Mouse (Mus musculus) CD4-positive, CD25-positive, alpha-beta regulatory T cell (primary cell): Measurements from ENCODE around the gene Slc13a2. TPM values are rescaled to one million over a fixed set of nuclear protein-coding genes. Genes with fewer than 3 reads are reported as not detected.

Experiments used
- polyA plus RNA-seq: library from polyadenylated mRNA; unstranded; fragments of 100-300 nt; shearing (Covaris generic); gene quantifications from one replicate; pipeline ENCODE4 v1.2.1, GENCODE M21; 2017

The Slc13a2 gene
- not detected for polyA plus RNA-seq

GRCm38 (mm10) chr11:78422055-78422819 is at the start of gene Slc13a2:
Gene Slc13a2, minus strand, starts transcription at chr11:78422217.

DNA sequence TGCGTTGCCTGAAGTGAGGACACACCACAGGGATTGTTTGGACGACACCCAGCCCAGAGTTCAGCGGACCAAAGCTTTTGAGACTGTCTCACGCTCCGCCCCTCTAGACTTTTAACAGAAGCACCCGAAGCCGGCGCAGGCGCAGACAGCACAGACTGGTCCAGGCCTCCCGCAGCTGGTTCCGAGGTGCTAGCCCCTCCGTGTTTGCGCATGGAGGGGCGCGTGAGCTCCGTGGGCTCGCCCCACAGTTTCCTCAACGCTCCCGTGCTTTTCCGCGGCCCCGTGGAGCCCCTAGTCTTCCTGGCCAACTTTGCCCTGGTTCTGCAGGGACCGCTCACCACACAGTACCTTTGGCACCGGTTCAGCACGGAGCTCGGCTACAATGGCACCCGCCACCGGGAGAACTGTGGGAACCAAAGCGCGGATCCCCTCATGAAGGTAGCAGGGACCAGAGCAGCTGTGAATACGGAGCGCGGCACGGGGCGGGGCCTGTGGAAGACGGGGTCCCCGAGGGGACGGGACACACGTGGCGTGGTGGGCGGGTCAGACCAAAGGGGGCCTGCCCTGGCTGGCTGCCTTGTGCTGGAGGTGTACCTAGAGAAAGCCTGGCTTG is 43.7 kb upstream of the Slc13a2 start, which contains the start of gene Slc46a1:
Slc46a1 (plus strand) TSS at position 130 of the 613 bp plus-strand sequence.

DNA sequence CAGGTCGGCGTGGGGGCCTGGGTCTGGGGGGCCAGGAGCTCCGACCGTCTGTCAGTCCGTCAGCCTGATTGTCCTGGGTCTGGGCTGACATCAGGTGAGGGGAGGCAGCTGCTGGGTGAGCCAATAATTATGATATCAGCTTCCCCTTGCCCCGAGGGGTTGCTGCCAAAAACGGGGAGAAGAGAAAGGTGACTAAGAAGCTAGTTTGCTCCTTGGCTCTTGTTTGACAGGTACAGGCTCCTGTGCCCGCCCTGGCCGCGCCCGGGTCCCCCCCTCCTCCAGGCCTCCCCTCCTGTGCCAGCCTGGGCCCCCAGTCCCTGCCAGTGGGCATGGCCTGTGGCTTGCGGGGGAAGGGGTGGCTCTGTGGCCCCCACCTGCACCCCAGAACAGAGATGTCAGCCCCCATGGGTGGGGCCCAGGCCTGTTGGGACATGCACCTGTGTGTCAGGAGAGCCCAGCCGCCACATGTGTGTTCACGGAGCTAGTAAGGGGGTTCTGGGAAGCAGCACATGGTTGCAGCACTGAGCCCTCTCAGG is 35.4 kb downstream of the Slc13a2 start, which contains the start of gene Foxn1:
Foxn1 (minus strand) TSS at position 51 of the 536 bp plus-strand sequence.

Other genes starting within 250 kb of the Slc13a2 start
- 14.4 TPM for gene Nek8, start 245.5 kb downstream of the Slc13a2 start, polyA plus RNA-seq
- 3.9 TPM for gene Tlcd1, start 245.5 kb downstream of the Slc13a2 start, polyA plus RNA-seq
- 1,420 TPM for gene Rpl23a, start 238.6 kb downstream of the Slc13a2 start, polyA plus RNA-seq
- gene Rab34, start 233.8 kb downstream of the Slc13a2 start, polyA plus RNA-seq = 0.47 TPM
- 0.18 TPM for gene Proca1, start 228.8 kb downstream of the Slc13a2 start, polyA plus RNA-seq
- gene Sdf2, start 176.5 kb downstream of the Slc13a2 start, polyA plus RNA-seq = 72.6 TPM
- 38.4 TPM for gene Supt6, start 176.2 kb downstream of the Slc13a2 start, polyA plus RNA-seq
- gene 2610507B11Rik, start 160.5 kb downstream of the Slc13a2 start, polyA plus RNA-seq = 81.4 TPM
- gene BC030499, start 131.4 kb downstream of the Slc13a2 start, polyA plus RNA-seq = 0.38 TPM
- 1.9 TPM for gene Spag5, start 120.7 kb downstream of the Slc13a2 start, polyA plus RNA-seq
- 5.9 TPM for gene Aldoc, start 99.2 kb downstream of the Slc13a2 start, polyA plus RNA-seq
- gene Pigs, start 93.8 kb downstream of the Slc13a2 start, polyA plus RNA-seq = 114 TPM
- 59.7 TPM for gene Unc119, start 78.7 kb downstream of the Slc13a2 start, polyA plus RNA-seq
- gene Foxn1, start 35.7 kb downstream of the Slc13a2 start, polyA plus RNA-seq = not detected
- 2.3 TPM for gene Slc46a1, start 43.5 kb upstream of the Slc13a2 start, polyA plus RNA-seq
- 3.3 TPM for gene Sarm1, start 75.5 kb upstream of the Slc13a2 start, polyA plus RNA-seq
- gene Vtn, start 76.9 kb upstream of the Slc13a2 start, polyA plus RNA-seq = not detected
- not detected for gene Sebox, start 81.2 kb upstream of the Slc13a2 start, polyA plus RNA-seq
- gene Tmem199, start 90.0 kb upstream of the Slc13a2 start, polyA plus RNA-seq = 45.8 TPM
- gene Poldip2, start 90.0 kb upstream of the Slc13a2 start, polyA plus RNA-seq = 50.0 TPM
- gene Tnfaip1, start 114.1 kb upstream of the Slc13a2 start, polyA plus RNA-seq = 16.3 TPM
- 116 TPM for gene Ift20, start 114.1 kb upstream of the Slc13a2 start, polyA plus RNA-seq
- gene Tmem97, start 128.6 kb upstream of the Slc13a2 start, polyA plus RNA-seq = 11.9 TPM